In genomic region chr12:85837765-85838164, GRCm38 (mm10) we compare ENCODE assay signal across 32 mouse cellular contexts. TPM values are rescaled to one million over a fixed set of nuclear protein-coding genes. Genes with fewer than 3 reads are reported as not detected.
DNase-seq lines count a peak whose midpoint lies in the region; ATAC-seq and TF ChIP-seq lines count a peak whose summit lies in the region.
"Had no signal": no experiment of that assay in that cellular context is flagged by ENCODE, and none has a peak within 500 bp of the region (broad histone marks: within the 10 kb centered on the region; RNA-seq: fewer than 3 reads in every experiment).

No protein-coding gene starts in this region.

- CTCF ChIA-PET in Patski (lab: Charles Lee): no interaction called here

- no peaks in the 10 kb centered on the region for H3K4me1 ChIP-seq in heart, embryonic 11.5 days (ENCODE audit: control insufficient read depth, insufficient read depth, low read length)
- H3K4me1 ChIP-seq: embryonic facial prominence, embryonic 10.5 days; embryonic facial prominence, embryonic 15.5 days; forebrain, embryonic 13.5 days; hindbrain, embryonic 12.5 days; kidney, embryonic 15.5 days; midbrain, embryonic 15.5 days; neural tube, embryonic 15.5 days had no signal

- H3K27me3 ChIP-seq in heart, embryonic 11.5 days (ENCODE audit: control insufficient read depth, insufficient read depth, low read length): no peaks in the 10 kb centered on the region
- H3K27me3 ChIP-seq in Patski: no peaks in the 10 kb centered on the region
- H3K27me3 ChIP-seq: embryonic facial prominence, embryonic 15.5 days; forebrain, embryonic 13.5 days; hindbrain, embryonic 12.5 days; kidney, embryonic 15.5 days; midbrain, embryonic 15.5 days; neural tube, embryonic 15.5 days had no signal

- no peak overlapping the region for H3K27ac ChIP-seq in heart, embryonic 11.5 days (ENCODE audit: low read depth, low read length)
- H3K27ac ChIP-seq in left cerebral cortex, adult 2 months: no peak overlapping the region
- H3K27ac ChIP-seq: embryonic facial prominence, embryonic 10.5 days; embryonic facial prominence, embryonic 15.5 days; forebrain, embryonic 13.5 days; hindbrain, embryonic 12.5 days; hindbrain, postnatal 0 days; kidney, embryonic 15.5 days; liver, embryonic 14.5 days; midbrain, embryonic 15.5 days; neural tube, embryonic 15.5 days had no signal

- POLR2A ChIA-PET in Patski (lab: Charles Lee): no interaction called here

- peaks cover 2% of the 10 kb centered on the region; the same call in 1 of the 2 replicates for H3K36me3 ChIP-seq in heart, embryonic 11.5 days (ENCODE audit: control insufficient read depth, insufficient read depth, low read length)
- H3K36me3 ChIP-seq: midbrain, embryonic 15.5 days had no signal

- DNase-seq in heart, adult 11 months: peak; percentile 59
- no peak for DNase-seq in left cerebral cortex, adult 2 months (ENCODE audit: extremely low spot score in 1 of 2, low spot score in 2 of 2)
- DNase-seq in left cerebral cortex, postnatal 4 days: no peak
- DNase-seq in Patski (ENCODE audit: low read depth, low spot score): no peak
- DNase-seq in cerebellum, adult 18-20 months: no peak
- no peak for DNase-seq in right cerebral cortex, postnatal 25 days
- DNase-seq: adrenal gland, adult 2 months; adrenal gland, postnatal 36 days; cerebellum, adult 2 months; cerebellum, postnatal 14 days; gastrocnemius, postnatal 25 days; kidney, adult 11 months; kidney, postnatal 25 days; layer of hippocampus, postnatal 36 days; liver; lung, adult 2 months; lung, postnatal 36 days; retina, postnatal 1 day; right cerebral cortex, postnatal 14 days; thymus, adult 18-20 months; thymus, postnatal 25 days had no signal

- H3K9ac ChIP-seq in heart, embryonic 11.5 days (ENCODE audit: low read depth, low read length): no peak overlapping the region
- H3K9ac ChIP-seq: embryonic facial prominence, embryonic 15.5 days; forebrain, embryonic 13.5 days; hindbrain, embryonic 12.5 days; kidney, embryonic 15.5 days; liver, embryonic 14.5 days; midbrain, embryonic 15.5 days; neural tube, embryonic 15.5 days had no signal

- peak; percentile 13 for TF ChIP-seq CTCF in left cerebral cortex, adult 2 months (IDR thresholded peaks at IDR 0.05)
- peak; percentile 35 for TF ChIP-seq CTCF in Patski (IDR thresholded peaks at IDR 0.05)

- ATAC-seq in heart, embryonic 11.5 days (replicated peaks; ENCODE audit: insufficient number of reproducible peaks, low FRiP score, low TSS enrichment): no peak
- ATAC-seq in Patski: no peak
- ATAC-seq: activated CD4-positive, CD25-positive, alpha-beta regulatory T cell, adult 4 months; forebrain, embryonic 13.5 days; hindbrain, postnatal 0 days; midbrain, embryonic 15.5 days had no signal

- WGBS in heart, embryonic 11.5 days (ENCODE audit: insufficient replicate concordance): 83% methylated on average over 2 of the region's 2 CpGs

- H3K4me2 ChIP-seq in heart, embryonic 11.5 days: no peak overlapping the region
- H3K4me2 ChIP-seq: embryonic facial prominence, embryonic 15.5 days; forebrain, embryonic 13.5 days; hindbrain, embryonic 12.5 days; kidney, embryonic 15.5 days; midbrain, embryonic 15.5 days; neural tube, embryonic 15.5 days had no signal

- no peaks in the 10 kb centered on the region for H3K9me3 ChIP-seq in heart, embryonic 11.5 days (replicated peaks; ENCODE audit: control insufficient read depth, low read length)
- H3K9me3 ChIP-seq: embryonic facial prominence, embryonic 10.5 days; embryonic facial prominence, embryonic 15.5 days; forebrain, embryonic 13.5 days; hindbrain, embryonic 12.5 days; kidney, embryonic 15.5 days; midbrain, embryonic 15.5 days; neural tube, embryonic 15.5 days had no signal

- intact Hi-C loops in left cerebral cortex, adult 2 months (cut with DNase I): no loop called here
- intact Hi-C loops in left cerebral cortex, postnatal 4 days (cut with DNase I): no loop called here

- in situ Hi-C loops in Patski (cut with MboI; ENCODE audit: low pct_unique_long_range_greater_than_20kb): loop anchor here (25.0 kb wide), 1 partner anchor 425 kb away; no protein-coding TSS in a partner anchor

- H3K4me3 ChIP-seq in heart, embryonic 11.5 days (ENCODE audit: low read depth, low read length): no peak overlapping the region
- no peak overlapping the region for H3K4me3 ChIP-seq in left cerebral cortex, adult 2 months
- H3K4me3 ChIP-seq: embryonic facial prominence, embryonic 10.5 days; embryonic facial prominence, embryonic 15.5 days; forebrain, embryonic 13.5 days; hindbrain, embryonic 12.5 days; kidney, embryonic 15.5 days; midbrain, embryonic 15.5 days; neural tube, embryonic 15.5 days had no signal

RNA-seq across cellular contexts. Expression of gene Ttll5, which starts 13.3 kb away (rescaled TPM):
- polyA plus RNA-seq in heart, embryonic 11.5 days (2014; fragmentation: Nextera tagmentation; extraction: Ambion mirVana): 12.6 and 16.2 TPM in 2 replicates
- total RNA-seq in left cerebral cortex, adult 2 months (2021): 10 to 100 TPM; 45.4 to 47.7 TPM
- total RNA-seq in left cerebral cortex, postnatal 4 days (2021): 10 to 100 TPM; 30.4 to 36.7 TPM
- polyA plus RNA-seq in Patski (2021): 14.5 TPM

RNA-seq across cellular contexts. Expression of gene Erg28, which starts 13.4 kb away (rescaled TPM):
- 90.0 and 94.5 TPM in 2 replicates for polyA plus RNA-seq in heart, embryonic 11.5 days (2014; fragmentation: Nextera tagmentation; extraction: Ambion mirVana)
- 10 to 100 TPM; 48.9 to 51.8 TPM for total RNA-seq in left cerebral cortex, adult 2 months (2021)
- 10 to 100 TPM; 77.3 to 83.7 TPM for total RNA-seq in left cerebral cortex, postnatal 4 days (2021)
- polyA plus RNA-seq in Patski (2021): 47.6 TPM
